Mouse (Mus musculus) heart, postnatal 0 days (tissue): ENCODE measurements around the gene Gm4553.

ENCODE experiments used
- CTCF ChIP-seq: IDR thresholded peaks from 2 replicates; pipeline ENCODE4 v1.5.1; 2016; ENCODE audit warnings: antibody characterized with exemption, control low read depth, low read depth
- EP300 ChIP-seq: IDR thresholded peaks from 2 replicates; pipeline ENCODE4 v1.6.1; 2016; ENCODE audit warnings: antibody characterized with exemption, low read depth

DNA sequence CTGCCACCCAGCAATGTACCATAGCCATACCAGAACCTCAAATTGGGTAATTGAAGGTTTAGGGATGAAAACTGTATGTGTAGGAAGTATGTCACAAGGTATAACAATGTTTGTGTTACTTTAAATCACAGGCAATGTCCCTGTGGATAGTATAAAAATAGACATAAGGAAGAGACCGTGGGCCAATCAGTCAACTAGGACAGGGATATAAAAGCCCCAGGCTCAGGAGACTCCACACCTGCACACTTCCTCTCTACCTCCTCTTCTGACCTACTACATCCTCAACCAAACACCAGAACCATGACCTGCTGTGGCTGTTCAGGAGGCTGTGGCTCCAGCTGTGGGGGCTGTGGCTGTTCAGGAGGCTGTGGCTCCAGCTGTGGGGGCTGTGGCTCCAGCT, 46.0 kb upstream of the Gm4553 start, which contains the start of gene Gm7579:
- no peak for TF ChIP-seq CTCF
- TF ChIP-seq EP300, result no peak
